Mouse (Mus musculus): ENCODE data around the gene Tnrc6b. TPM values are rescaled to one million over a fixed set of nuclear protein-coding genes. Genes with fewer than 3 reads are reported as not detected.

Tnrc6b gene
- polyA plus RNA-seq, 1 experiment from 2014 or later = 37.7 TPM

DNA sequence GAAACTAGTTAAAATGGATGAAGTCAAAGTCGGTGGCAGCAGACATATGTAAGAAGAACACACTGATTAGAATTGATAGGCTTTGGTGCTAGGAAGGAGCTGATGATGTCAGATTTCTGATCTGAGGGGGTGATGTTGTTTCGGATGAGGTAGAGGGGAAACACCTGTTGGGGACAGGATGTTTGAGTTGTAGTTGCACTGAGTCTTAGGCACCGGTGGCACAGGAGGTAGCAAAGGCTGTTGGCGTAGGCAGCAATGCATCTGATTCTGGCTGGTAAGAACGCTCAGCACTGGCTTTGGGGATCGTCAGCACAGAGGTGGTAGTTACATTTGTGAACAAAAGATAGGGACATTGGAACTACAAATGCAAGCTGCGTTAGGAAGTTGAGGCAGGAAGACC, 32.5 kb downstream of the Tnrc6b start:
- Histone ChIP-seq H3K4me3 (no peak overlapping the region), H3K27ac (no peak overlapping the region), H3K4me2 (replicated peaks) (no peak overlapping the region), H3K27me3 (no peaks in the 10 kb centered on the region), H3K4me1 (no peaks in the 10 kb centered on the region), H3K36me3 (no peaks in the 10 kb centered on the region), H3K9me3 (no peaks in the 10 kb centered on the region), H3K9ac (no peak overlapping the region)
- no peak for ATAC-seq (ENCODE audit: insufficient number of reproducible peaks, insufficient read depth, low FRiP score, low TSS enrichment)
- 91% methylated on average over 7 of the region's 7 CpGs for WGBS

DNA sequence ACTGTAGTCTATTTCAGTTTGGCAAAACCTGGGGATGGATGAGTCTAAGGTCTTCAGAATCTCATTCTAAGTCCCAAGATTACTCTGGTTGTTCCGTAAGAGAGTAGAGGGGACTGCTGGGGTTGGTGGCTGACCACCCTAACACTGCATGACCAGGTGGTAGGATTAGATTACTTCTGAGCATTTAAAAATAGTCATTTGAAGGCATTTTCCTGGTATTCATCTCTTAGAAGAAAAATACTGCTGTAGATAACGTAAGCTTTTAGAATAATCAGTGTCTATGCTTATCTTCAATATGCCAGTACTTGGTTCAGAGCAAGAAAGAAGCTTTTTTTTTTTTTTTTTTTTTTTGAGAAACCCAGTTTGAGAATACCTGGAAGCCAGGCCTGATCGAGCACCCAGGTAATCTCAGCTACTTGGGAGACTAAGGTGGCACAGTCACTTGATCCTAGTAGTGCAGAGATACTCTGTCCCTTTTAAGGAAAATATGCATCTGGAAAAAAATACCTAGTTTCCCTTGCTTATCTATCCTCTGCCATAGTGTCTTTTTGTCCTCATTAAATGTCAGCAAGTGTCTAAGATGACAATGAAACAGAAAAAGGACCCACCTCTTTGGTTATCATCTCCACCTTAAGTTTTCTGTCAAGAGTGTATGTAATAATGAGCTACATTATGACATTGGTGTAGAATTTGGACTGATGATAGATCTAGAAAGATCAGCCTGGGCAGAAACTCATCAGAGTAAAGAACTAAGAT, 33.7 kb downstream of the Tnrc6b start:
- no peak overlapping the region for H3K4me2 ChIP-seq (replicated peaks)
- no peaks in the 10 kb centered on the region for H3K9me3 ChIP-seq
- no peak overlapping the region for H3K27ac ChIP-seq
- WGBS = 87% methylated on average over 3 of the region's 3 CpGs
- ATAC-seq (ENCODE audit: insufficient number of reproducible peaks, insufficient read depth, low FRiP score, low TSS enrichment) = no peak
- H3K4me1 ChIP-seq = no peaks in the 10 kb centered on the region
- no peak overlapping the region for H3K4me3 ChIP-seq
- H3K9ac ChIP-seq = no peak overlapping the region
- H3K27me3 ChIP-seq = no peaks in the 10 kb centered on the region
- 0 out of 2 replicates have a peak, but pooled peaks cover 4% of the 10 kb centered on the region for H3K36me3 ChIP-seq

DNA sequence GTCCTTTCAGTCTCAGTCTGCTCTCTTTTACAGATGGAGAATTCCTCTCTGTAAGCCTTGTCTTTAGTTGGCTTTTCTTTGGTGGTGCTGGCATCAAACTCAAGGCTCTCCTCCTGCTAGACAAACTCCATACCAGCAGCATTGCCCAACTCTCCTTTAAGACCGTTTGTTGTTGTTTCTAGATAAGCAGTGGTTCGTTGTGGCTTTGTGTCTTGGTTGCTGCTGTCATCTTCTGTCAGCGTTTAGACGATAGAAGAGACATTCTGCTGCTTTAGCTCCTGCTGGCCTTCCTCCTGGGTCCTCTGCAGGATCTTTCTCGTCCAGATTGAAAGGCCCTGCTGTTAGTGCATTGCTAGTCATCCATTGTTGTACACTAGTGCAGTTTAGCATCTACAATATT, 37.9 kb downstream of the Tnrc6b start:
- Histone ChIP-seq H3K4me1 (no peaks in the 10 kb centered on the region), H3K9me3 (no peaks in the 10 kb centered on the region), H3K36me3 (0 out of 2 replicates have a peak, but pooled peaks cover 4% of the 10 kb centered on the region), H3K9ac (no peak overlapping the region), H3K27ac (no peak overlapping the region), H3K4me3 (no peak overlapping the region), H3K4me2 (replicated peaks) (no peak overlapping the region), H3K27me3 (no peaks in the 10 kb centered on the region)
- no peak for ATAC-seq (ENCODE audit: insufficient number of reproducible peaks, insufficient read depth, low FRiP score, low TSS enrichment)
- 77% methylated on average over 5 of the region's 5 CpGs for WGBS

DNA sequence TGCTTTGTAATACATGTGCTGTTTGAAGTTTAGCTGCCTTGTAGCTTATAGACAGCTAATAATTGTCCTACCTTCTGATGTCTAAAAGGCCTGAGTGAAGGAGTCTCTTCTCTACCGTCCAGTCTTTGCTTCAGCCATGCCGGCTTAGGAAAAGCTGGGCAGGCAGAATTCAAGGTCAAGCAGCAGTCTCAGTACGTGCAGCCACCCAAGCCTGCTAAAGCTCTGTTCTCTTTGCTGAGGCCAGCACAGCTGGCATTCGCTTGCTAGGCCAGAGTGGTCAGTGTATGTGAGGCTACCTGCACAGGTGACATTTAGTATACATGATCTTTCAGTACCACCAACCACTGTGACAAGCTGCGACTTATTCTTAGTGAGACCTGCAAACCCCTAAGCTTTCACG, 42.2 kb downstream of the Tnrc6b start:
- no peak for ATAC-seq (ENCODE audit: insufficient number of reproducible peaks, insufficient read depth, low FRiP score, low TSS enrichment)
- Histone ChIP-seq H3K4me2 (replicated peaks) (no peak overlapping the region), H3K9me3 (no peaks in the 10 kb centered on the region), H3K9ac (no peak overlapping the region), H3K4me3 (no peak overlapping the region), H3K36me3 (0 out of 2 replicates have a peak, but pooled peaks cover 4% of the 10 kb centered on the region), H3K4me1 (no peaks in the 10 kb centered on the region), H3K27me3 (no peaks in the 10 kb centered on the region), H3K27ac (no peak overlapping the region)
- whole genome bisulfite sequencing = 78% methylated on average over 6 of the region's 6 CpGs

DNA sequence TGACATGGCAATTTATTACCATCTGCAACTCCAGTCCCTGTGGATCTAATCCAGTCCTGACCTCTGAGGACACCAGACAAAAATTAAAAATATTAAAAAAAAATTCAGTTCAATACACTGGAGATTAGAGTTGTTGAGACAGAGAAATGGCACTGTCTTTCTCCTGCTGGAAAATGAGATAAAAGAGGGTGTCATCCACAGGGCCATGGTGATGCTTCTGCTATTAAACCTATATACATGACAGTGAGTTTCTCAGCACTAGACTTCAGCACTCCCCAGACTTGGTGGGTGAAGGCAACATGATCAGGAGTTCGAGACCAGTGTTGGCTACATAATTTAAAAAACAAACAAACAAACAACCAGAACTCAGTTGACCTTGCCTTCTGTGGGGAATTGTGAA, 43.0 kb downstream of the Tnrc6b start:
- Histone ChIP-seq H3K36me3 (0 out of 2 replicates have a peak, but pooled peaks cover under 1% of the 10 kb centered on the region), H3K4me1 (no peaks in the 10 kb centered on the region), H3K4me3 (no peak overlapping the region), H3K27ac (no peak overlapping the region), H3K9me3 (no peaks in the 10 kb centered on the region), H3K27me3 (no peaks in the 10 kb centered on the region), H3K9ac (no peak overlapping the region), H3K4me2 (replicated peaks) (no peak overlapping the region)
- 84% methylated on average over 1 of the region's 1 CpGs for WGBS
- ATAC-seq (ENCODE audit: insufficient number of reproducible peaks, insufficient read depth, low FRiP score, low TSS enrichment) = no peak

DNA sequence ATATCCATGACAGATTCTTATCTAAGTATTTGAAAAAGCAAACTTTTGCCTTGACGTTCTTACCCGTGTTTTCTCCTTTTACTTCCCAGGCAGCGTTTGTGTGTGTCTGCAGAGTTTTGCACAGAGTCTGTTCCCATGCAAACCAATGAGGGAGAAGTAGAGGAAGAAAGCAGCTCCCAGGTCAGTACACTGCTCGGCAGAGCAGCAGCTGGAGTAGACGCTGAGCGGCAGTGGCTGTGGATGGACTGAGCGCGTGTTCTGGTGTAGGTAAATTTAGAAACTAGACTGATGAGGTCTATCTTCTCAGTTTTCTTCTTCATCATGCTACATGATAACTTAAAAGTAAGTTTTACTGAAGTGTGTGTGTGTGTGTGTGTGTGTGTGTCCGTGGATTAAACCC, 48.3 kb downstream of the Tnrc6b start:
- H3K4me1 ChIP-seq = no peaks in the 10 kb centered on the region
- H3K36me3 ChIP-seq = no peaks in the 10 kb centered on the region
- no peak overlapping the region for H3K4me2 ChIP-seq (replicated peaks)
- H3K9me3 ChIP-seq = no peaks in the 10 kb centered on the region
- H3K9ac ChIP-seq = no peak overlapping the region
- H3K27me3 ChIP-seq = no peaks in the 10 kb centered on the region
- 89% methylated on average over 9 of the region's 9 CpGs for WGBS
- no peak overlapping the region for H3K27ac ChIP-seq
- no peak overlapping the region for H3K4me3 ChIP-seq
- ATAC-seq (ENCODE audit: insufficient number of reproducible peaks, insufficient read depth, low FRiP score, low TSS enrichment) = no peak

DNA sequence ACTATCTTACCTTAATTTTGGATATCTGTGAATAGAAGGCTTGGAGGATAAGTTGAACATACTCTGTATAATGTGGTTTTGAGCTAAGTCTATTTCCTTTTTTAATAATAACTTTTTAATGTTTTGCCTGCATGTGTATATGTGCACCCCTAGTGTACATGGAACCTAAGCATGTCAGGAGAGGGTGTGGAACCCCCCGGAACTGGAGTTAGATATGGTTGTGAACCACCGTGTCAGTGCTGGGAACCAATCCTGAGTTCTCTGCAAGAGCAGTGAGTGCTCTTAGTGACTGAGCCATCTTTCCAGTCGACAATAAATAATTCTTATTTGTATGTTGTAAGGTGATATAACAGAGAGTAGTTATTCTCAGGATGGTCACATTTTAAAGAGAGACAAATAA, 49.4 kb downstream of the Tnrc6b start:
- Histone ChIP-seq H3K27me3 (no peaks in the 10 kb centered on the region), H3K4me1 (no peaks in the 10 kb centered on the region), H3K36me3 (no peaks in the 10 kb centered on the region), H3K27ac (no peak overlapping the region), H3K4me2 (replicated peaks) (no peak overlapping the region), H3K4me3 (no peak overlapping the region), H3K9me3 (no peaks in the 10 kb centered on the region), H3K9ac (no peak overlapping the region)
- ATAC-seq (ENCODE audit: insufficient number of reproducible peaks, insufficient read depth, low FRiP score, low TSS enrichment) = no peak
- WGBS = 89% methylated on average over 3 of the region's 3 CpGs

DNA sequence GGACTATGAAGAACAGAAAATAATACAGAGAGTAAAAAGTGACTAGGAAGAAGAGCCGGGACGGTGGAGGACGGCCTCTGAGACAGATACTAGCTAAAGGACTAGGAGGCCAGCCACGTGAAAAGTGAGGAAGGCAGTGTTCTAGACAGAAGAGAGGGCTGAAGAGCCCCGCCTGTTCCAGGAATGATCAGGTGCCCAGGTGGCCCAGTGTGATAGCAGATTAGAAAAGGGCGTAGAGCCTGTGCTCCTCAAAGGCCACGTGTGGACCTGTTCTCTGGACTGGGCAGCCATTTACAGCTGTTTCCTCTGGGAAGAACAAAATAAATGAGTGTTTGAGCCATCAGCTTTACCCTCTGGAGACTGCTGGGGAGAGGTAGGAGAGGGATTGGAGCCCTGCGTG, 49.8 kb downstream of the Tnrc6b start:
- ATAC-seq (ENCODE audit: insufficient number of reproducible peaks, insufficient read depth, low FRiP score, low TSS enrichment) = no peak
- Histone ChIP-seq H3K27ac (no peak overlapping the region), H3K36me3 (no peaks in the 10 kb centered on the region), H3K4me3 (no peak overlapping the region), H3K4me2 (replicated peaks) (no peak overlapping the region), H3K4me1 (no peaks in the 10 kb centered on the region), H3K9ac (no peak overlapping the region), H3K9me3 (no peaks in the 10 kb centered on the region), H3K27me3 (no peaks in the 10 kb centered on the region)
- WGBS = 69% methylated on average over 8 of the region's 8 CpGs

DNA sequence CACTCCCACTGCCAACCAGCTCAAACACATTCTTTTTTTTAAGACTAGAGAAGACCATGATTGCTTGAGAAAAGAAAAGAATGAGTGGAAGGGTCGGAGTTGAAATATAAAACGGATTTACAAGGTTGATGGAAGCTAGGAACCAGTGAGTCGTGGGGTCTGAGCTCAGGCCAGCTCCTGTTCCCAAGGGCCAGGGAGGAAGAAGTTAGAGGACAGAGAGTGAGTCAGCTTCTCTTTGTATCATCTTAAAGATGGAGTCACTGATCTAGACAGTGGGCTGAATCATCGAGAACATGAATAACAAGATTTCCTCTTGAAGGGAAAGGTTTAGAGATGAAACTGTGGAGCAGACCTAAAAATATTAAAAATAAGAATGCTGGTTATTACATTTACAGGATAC, 51.5 kb downstream of the Tnrc6b start:
- no peak for ATAC-seq (ENCODE audit: insufficient number of reproducible peaks, insufficient read depth, low FRiP score, low TSS enrichment)
- Histone ChIP-seq H3K27me3 (no peaks in the 10 kb centered on the region), H3K27ac (no peak overlapping the region), H3K4me3 (no peak overlapping the region), H3K36me3 (no peaks in the 10 kb centered on the region), H3K4me1 (no peaks in the 10 kb centered on the region), H3K4me2 (replicated peaks) (no peak overlapping the region), H3K9ac (no peak overlapping the region), H3K9me3 (no peaks in the 10 kb centered on the region)
- WGBS = 81% methylated on average over 4 of the region's 4 CpGs

DNA sequence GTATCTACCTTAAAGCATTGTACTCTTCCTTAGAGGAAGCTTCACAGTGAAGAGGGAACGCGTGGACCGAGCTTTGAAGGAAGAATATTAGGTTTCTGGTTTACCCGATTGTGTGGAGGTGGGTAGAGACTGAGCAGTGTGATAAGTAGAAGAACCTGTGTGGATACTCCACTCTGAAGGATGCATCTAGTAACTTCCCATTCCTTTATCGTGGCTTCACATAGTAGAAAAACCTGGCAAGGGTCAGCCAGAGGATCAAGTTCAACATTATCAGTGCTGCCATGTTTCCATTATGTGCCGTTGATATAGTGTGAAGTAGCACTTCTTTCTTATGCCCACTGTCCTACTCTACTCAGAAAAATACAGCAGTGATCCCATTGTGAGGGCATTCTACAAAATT, 53.6 kb downstream of the Tnrc6b start:
- Histone ChIP-seq H3K9me3 (no peaks in the 10 kb centered on the region), H3K27me3 (no peaks in the 10 kb centered on the region), H3K36me3 (no peaks in the 10 kb centered on the region), H3K4me3 (no peak overlapping the region), H3K4me2 (replicated peaks) (no peak overlapping the region), H3K27ac (no peak overlapping the region), H3K4me1 (no peaks in the 10 kb centered on the region), H3K9ac (no peak overlapping the region)
- no peak for ATAC-seq (ENCODE audit: insufficient number of reproducible peaks, insufficient read depth, low FRiP score, low TSS enrichment)
- WGBS = 93% methylated on average over 6 of the region's 6 CpGs

DNA sequence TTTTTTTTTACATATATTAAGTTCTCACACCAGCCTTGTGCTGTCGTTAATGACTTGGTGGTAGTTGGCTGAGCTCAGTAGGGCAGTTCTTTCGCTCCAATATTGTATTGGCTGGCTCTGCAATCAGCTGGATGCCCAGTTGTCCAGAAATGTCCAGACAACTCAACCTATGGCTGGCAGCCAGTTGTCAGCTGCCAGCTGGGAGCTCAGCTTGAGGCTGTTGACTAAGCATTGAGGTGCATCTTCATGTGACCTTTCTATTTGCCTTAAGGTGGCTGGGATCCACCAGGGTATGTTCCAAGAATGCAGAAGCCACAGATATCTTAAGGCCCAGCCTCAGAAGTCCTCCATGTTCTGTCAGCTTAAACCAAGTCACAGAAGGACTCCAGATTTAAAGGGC, 54.3 kb downstream of the Tnrc6b start:
- H3K27ac ChIP-seq = no peak overlapping the region
- no peaks in the 10 kb centered on the region for H3K36me3 ChIP-seq
- no peaks in the 10 kb centered on the region for H3K27me3 ChIP-seq
- no peak overlapping the region for H3K9ac ChIP-seq
- no peak overlapping the region for H3K4me3 ChIP-seq
- ATAC-seq (ENCODE audit: insufficient number of reproducible peaks, insufficient read depth, low FRiP score, low TSS enrichment) = no peak
- no peak overlapping the region for H3K4me2 ChIP-seq (replicated peaks)
- no peaks in the 10 kb centered on the region for H3K9me3 ChIP-seq
- no peaks in the 10 kb centered on the region for H3K4me1 ChIP-seq
- 78% methylated on average over 2 of the region's 2 CpGs for WGBS

DNA sequence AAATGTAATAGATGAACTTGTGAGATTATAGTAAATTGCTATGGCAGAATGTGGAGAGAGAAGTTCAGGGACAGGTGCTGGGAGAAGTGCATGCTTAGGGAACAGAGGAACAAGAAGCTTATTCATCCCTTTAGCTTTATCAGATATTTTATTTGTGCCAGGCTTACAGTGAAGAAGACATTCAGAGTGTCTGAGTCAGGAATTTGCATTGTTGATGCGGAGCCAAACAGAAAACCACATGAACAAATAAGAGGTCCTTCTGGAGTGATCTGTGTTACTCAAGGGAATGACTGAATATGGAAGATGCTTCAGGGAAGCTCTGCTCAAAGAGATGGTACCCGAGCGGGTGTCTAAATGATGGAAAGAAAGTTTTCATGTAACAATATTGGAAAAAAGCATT, 57.1 kb downstream of the Tnrc6b start:
- no peaks in the 10 kb centered on the region for H3K27me3 ChIP-seq
- no peak overlapping the region for H3K4me3 ChIP-seq
- WGBS = 96% methylated on average over 3 of the region's 3 CpGs
- H3K9ac ChIP-seq = no peak overlapping the region
- no peaks in the 10 kb centered on the region for H3K36me3 ChIP-seq
- peaks cover 5% of the 10 kb centered on the region; the same call in 1 of the 2 replicates for H3K4me1 ChIP-seq
- H3K9me3 ChIP-seq = no peaks in the 10 kb centered on the region
- H3K27ac ChIP-seq = no peak overlapping the region
- H3K4me2 ChIP-seq (replicated peaks) = no peak overlapping the region
- ATAC-seq (ENCODE audit: insufficient number of reproducible peaks, insufficient read depth, low FRiP score, low TSS enrichment) = no peak
